Mouse (Mus musculus) urinary bladder, postnatal 25 days (tissue): ENCODE data around the gene Tnf.
A peak's percentile ranks its signal among the peaks of the same experiment; 100 is the strongest.
"Not testable (repeated sequence)": the region's sequence is repeated elsewhere in the genome, so short reads cannot be mapped to it uniquely, and the experiment has no call there.

Source experiments
- DNase-seq: peaks from one replicate; pipeline ENCODE4 v3.0.0; 2022; ENCODE audit warnings: low spot score

Tnf gene

DNA sequence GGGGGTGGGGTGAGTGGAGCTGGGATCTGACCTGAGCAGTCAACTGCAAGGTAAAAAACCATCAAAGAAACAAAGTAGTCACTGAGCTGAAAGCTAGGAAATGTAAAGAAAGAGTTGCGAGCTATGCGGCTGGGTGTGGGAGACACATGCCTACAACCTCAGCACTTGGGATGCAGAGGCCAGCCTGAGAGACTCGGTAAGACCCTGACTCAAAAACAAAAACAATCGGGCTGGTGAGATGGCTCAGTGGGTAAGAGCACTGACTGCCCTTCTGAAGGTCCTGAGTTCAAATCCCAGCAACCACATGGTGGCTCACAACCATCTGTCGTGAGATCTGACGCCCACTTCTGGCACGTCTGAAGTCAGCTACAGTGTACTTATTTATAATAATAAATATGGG, 32.3 kb upstream of the Tnf start:
- DNase-seq: not testable (repeated sequence)

- DNase-seq: no peak
These were observed 31.5 kb upstream of the Tnf start, which contains the start of gene Atp6v1g2 for GRCm38 (mm10) chr17:35233114-35233980. Gene Atp6v1g2, plus strand, starts transcription at chr17:35233660.

GRCm38 (mm10) chr17:35232659-35233058, 30.9 kb upstream of the Tnf start:
- no peak for DNase-seq

GRCm38 (mm10) chr17:35232043-35232442, 30.2 kb upstream of the Tnf start:
- peak; percentile 88 for DNase-seq

- DNase-seq: no peak
These were observed 29.2 kb upstream of the Tnf start for GRCm38 (mm10) chr17:35231022-35231421.

GRCm38 (mm10) chr17:35226561-35227046, 24.8 kb upstream of the Tnf start:
- no peak for DNase-seq

DNA sequence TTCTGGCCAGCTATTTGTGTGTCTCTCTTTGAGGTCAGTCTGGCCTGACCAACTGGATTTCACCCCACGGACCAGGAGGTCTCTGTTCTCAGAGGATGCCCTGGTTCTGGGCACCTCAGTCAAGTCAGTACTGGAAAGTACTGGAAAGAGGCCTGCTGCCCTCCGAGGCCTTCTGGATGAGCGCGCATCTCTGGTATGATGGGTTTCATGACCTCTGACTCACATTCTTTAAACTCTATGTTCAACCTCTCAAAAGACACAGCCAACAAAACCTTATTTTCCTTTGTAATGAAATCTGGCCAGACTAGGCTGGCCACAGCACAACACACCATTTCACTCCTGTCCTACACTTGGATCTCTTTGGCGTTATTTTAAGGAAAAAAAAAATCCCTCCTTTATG, 23.6 kb upstream of the Tnf start:
- no peak for DNase-seq

DNA sequence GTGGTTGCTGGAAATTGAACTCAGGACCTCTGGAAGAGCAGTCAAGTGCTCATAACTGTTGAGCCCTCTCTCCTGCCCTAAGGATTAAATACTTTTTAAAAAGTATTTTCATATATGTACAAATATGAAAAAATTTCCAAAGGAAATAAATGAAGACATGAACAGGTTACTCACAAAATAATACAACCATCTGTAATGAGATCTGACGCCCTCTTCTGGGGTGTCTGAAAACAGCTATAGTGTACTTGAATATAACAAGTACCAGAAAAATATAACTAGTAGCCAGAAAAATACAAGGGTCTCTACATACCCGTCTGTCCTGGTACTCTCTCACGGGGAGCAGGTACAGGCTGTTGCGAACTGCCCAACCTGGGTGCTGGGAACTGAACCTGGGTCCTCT, 22.8 kb upstream of the Tnf start:
- no peak for DNase-seq

- DNase-seq: no peak
These were observed 20.5 kb upstream of the Tnf start for GRCm38 (mm10) chr17:35222299-35222698.

- DNase-seq: no peak
These were observed 18.5 kb upstream of the Tnf start, which contains the start of gene Gm16181 for GRCm38 (mm10) chr17:35220156-35220952. Gene Gm16181, plus strand, starts transcription at chr17:35220834.

GRCm38 (mm10) chr17:35219601-35220041, 17.8 kb upstream of the Tnf start:
- DNase-seq: no peak

GRCm38 (mm10) chr17:35218516-35219193, 16.8 kb upstream of the Tnf start:
- DNase-seq: no peak

- DNase-seq: no peak
These were observed 11.3 kb upstream of the Tnf start for GRCm38 (mm10) chr17:35213071-35213470.

DNA sequence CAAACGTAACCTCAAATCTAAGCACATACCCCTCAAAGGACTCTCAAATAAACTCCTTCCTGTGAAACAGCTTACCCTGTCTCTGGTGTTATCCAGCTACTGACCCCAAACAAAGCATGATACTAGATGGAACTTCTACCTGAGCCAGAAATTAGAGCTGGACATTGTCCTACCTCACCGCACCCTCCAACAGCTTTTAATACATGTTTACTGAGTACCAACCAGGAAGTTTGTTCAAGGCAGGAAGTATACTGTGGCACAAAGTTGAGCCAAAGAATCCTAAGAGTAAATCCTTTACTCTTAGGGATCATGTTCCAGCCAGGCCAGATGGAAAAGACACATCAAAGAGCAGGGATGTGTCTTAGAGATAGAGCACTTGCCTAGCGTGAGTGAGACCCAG, 8.8 kb upstream of the Tnf start:
- DNase-seq: no peak

GRCm38 (mm10) chr17:35209785-35210535, 8.2 kb upstream of the Tnf start:
- DNase-seq: no peak

DNA sequence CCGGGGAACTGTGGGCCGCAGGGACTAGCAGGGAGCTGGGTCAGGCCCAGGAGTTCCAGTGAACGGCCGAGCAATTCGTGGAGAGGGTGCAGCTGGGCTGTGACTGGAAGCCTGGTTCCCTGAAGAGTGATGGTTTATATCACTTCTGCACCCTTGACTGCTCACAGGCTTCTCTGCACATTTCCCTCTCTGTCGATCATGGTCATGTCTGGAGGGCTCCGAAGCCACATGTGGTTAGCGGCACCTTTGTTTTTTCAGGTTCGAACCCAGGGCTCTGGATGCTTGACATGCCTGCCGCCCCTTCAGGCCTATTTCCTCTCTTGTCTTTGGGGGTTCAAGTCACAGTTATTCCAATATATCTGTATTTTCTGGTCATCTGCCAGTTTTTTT, 3.6 kb upstream of the Tnf start:
- no peak for DNase-seq

GRCm38 (mm10) chr17:35204494-35205379, 2.9 kb upstream of the Tnf start, which contains the start of gene Lta:
Gene Lta, minus strand, starts transcription at chr17:35205351.
- no peak for DNase-seq

- no peak for DNase-seq
These were observed 635 bp upstream of the Tnf start for GRCm38 (mm10) chr17:35202442-35202841.

DNA sequence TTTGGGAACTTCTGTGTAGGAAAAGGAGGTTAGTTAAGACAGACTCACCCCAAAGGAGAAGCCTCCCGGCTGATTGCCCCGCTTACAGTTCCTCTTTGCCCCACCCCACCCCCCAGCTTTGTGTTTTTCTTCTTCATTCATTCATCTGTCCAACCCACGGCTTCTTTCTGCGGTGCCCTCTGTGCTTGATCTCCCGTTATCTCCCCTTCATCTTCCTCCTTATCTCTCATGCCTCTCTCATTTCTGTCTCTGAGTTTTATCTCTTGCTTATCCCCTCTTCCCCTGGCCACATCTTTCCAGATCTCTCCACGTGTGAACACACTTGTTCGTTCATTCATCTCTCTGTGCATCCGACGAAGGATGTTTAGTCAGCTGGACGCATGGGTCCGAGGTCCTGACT, 679 bp downstream of the Tnf start:
- DNase-seq: no peak

GRCm38 (mm10) chr17:35200398-35200797, 1.4 kb downstream of the Tnf start:
- no peak for DNase-seq
